Mouse (Mus musculus): ENCODE results near the gene D10Wsu102e.

GRCm38 (mm10) chr10:83513736-83514135, 153.7 kb downstream of the D10Wsu102e start:
- TF ChIP-seq POLR2A (IDR thresholded peaks at IDR 0.05; ENCODE audit: borderline replicate concordance, extremely low read depth, low read depth, low read length) (no peak), CTCF (IDR thresholded peaks at IDR 0.05; ENCODE audit: insufficient read depth, low read length) (no peak)
